Mouse (Mus musculus) cerebellum, postnatal 14 days (tissue): ENCODE measurements at regions not wholly inside any gene's neighbourhood (a gene's known extent, or its start where the extent isn't known, plus 50 kb on each side); places are given as distances from the start of the nearest gene placed in this dataset.
"Not testable (repeated sequence)": the region's sequence is repeated elsewhere in the genome, so short reads cannot be mapped to it uniquely, and the experiment has no call there.

Experiments
- DNase-seq, 2 experiments: peaks; one replicate each; pipeline ENCODE4 v3.0.0; 2021; ENCODE audit warnings: mixed read lengths in 2 of 2

DNA sequence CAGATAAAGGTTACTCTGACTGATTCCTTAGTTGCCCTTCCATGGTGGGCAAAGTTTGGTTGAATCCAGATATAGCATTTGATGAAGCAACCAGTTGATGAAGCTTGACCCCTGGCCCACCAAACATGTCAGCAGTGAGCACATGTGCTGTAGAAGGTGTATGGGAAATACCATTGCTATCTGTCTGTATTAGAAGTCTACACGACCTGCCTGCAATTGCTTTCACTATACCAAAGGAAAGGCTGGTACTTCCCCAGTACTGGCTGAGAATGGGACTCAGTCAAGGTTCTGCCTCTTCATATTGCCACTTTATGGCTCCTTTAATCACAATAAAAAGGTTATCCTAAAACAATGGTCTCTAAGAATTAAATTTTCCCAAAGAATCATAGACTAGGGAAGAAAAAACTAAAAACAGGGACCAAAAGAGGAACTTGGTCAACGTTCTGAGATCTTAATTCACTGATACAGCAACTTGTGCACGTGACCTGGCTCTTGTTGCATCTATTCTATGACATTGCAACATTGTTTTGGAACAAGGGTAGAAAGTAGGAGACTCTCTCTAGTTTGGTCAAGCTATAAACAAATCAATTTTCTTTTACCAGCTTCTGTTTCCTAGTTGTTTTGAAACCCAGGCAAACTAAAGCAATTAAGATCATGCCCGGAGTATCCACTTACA is 284.0 kb downstream of the Rapgef2 start:
- no peak for DNase-seq

DNA sequence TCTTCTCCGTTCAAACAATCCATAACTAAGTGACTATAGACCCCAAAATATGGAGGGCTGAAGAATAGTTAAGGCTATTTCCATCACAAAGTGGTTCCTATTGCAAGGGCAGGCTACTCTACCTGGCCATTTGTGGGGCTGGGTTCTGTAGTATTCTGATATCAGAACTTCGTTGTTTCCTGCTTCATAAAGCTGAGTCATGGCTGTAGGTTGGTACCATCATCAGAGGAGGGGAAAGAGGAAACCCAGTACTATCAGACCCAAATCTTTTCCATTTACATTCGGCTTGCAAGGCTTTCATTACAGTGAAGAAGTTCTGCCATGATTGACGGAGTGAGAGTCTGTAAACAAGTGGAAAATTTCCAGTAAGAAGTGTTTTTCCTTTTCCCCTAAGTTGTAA is 284.6 kb downstream of the Rapgef2 start:
- no peak for DNase-seq

DNA sequence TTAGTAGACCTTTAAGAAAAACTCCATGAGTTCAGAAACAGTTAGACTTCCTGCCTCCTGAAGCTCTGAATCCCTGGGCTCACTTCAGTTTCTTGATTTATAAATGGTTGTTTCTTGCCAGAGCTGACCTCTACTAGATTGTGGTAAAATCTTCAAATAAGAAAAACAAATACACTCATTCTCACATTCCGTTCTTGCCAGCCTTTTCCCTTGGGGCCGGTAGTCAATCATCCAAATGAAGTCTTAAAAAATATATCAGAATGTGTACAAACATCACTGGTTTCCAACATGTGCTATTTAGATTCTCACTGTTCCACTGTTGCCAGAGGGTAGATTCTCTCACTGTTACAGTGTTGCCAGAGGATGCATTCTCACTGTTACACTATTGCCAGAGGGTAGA is 286.0 kb downstream of the Rapgef2 start:
- no peak for DNase-seq

DNA sequence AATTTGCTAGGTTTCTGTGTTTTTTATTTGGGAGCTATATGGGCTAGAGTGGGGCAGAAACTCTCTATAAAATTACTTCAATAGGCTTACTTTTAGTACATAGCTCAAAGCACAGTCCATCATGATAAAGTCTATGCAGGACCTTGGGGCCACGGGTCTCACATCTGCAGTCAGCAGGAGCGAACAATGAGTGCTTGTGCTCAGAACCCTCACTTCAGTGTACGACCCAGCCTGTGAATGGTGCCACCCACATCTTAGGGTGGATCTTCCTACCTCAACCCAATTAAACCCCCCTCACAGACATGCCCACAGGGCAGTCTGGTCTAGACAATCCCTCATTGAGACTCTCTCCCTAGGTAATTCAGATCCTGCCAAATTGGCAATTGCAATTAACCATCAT is 286.5 kb downstream of the Rapgef2 start:
- no peak for DNase-seq

DNA sequence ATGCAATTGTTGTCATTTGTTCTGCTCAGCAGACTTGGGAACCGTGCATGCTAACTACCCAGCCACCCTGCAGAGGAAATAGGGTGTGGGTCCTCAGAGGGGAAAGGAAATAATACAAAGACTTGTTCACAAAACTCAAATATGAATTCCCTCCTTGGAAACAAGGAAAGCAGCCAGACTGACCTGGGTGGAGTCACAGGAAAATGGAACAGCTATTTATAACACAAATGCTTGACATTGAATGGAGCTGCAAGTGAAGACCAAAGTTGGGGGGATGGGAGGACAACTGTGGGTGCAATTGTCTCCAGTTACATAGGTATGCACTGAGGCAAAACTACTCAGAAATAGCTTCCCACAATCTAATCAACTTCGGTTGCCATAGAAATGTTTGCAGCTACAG is 298.2 kb downstream of the Rapgef2 start:
- DNase-seq, result no peak

DNA sequence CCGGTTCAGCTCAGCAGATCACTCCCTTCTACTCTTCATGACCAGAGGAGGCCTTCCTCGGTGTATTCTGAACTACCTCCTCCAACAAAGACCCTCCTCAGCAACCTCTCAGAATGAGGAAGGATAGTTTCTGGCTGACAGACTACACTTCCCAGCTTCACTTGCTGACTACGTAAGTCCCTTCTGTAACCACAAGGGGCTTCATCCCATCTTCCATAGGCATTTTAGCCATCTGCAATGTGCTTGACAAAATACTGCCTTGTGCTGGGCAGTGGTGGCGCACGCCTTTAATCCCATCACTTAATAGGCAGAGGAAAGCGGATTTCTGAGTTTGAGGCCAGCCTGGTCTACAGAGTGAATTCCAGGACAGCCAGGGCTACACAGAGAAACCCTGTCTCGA is 299.6 kb downstream of the Rapgef2 start:
- no peak for DNase-seq

DNA sequence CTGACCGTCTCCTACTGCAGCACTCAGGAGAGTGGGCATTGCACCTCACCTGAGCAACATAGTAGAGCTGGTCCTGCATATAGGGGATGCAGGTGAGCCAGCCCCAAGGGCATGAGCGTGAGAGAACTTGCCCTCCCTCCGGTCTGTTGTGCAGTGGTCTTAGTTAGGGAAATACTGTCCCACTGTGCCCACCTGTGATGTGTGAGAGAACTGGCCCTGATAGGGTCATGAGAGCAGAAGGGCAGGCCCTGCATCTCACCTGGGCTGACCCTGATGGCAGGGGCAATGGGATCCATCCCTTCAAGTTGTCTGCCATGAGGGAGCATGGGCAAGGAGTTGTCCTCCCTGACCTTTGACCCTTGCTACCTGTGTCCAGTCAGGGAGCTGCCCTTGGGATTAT is 305.3 kb downstream of the Rapgef2 start:
- DNase-seq, result no peak

DNA sequence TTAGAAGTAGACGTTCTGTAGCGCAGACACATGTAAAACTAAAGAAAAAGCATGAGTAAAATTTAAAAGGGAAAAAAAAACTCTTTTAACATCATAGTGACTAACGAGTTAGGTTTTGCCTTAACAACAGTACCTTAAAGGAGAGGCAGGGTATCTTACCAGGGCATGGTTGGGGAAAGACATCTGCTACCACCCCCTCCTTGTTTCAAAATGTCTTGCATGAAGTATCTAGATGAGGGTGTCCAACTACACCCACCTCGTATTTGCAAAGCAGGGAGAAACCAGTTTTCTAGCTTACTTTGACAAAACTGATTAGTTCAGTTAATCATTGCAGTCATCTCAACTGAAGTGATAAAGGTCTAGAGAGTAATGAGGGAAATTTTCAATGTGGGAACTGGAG is 307.5 kb downstream of the Rapgef2 start:
- DNase-seq, result no peak

DNA sequence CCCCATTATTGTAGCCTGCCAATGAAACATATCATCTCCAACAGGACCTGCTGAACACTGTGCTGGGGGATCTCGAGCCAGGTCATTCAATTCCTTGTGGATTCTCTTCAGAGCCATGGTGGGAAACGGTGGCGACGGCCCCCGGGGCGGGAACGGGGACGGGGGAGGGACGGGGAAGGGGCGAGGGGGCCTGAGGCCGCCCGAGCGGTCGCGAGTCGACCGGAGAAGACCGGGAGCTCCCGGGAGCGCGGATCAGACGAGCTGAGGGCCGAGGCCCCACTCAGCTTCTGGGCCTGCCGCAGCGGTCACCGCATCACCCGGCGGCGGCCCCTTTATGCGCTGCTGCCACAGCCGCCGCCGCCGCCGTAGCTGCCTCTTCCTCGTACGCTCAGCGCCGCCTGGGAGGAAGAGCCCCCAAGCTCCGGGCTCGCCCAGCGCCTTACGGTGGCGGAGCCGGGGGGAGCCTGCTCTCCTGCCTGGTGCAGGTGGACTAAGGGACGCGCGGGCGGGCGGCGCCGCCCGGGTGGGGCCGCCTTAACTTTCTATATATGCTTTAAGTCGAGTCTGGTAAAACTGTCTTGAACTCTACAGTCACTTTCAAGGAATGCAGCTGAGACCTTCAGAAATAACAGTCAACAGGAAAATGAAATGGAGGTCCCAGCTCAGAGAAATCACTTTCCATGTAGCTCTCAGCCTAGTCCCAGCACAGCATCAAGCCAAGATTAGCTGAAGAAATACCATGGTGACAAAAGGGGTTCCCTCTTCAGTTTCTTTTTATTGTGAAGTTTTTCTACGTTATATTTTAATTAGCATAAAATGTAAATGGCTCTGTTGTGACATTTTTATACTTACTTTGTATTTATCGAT is 319.4 kb downstream of the Rapgef2 start:
- DNase-seq, result peak; percentile 53 to 58

DNA sequence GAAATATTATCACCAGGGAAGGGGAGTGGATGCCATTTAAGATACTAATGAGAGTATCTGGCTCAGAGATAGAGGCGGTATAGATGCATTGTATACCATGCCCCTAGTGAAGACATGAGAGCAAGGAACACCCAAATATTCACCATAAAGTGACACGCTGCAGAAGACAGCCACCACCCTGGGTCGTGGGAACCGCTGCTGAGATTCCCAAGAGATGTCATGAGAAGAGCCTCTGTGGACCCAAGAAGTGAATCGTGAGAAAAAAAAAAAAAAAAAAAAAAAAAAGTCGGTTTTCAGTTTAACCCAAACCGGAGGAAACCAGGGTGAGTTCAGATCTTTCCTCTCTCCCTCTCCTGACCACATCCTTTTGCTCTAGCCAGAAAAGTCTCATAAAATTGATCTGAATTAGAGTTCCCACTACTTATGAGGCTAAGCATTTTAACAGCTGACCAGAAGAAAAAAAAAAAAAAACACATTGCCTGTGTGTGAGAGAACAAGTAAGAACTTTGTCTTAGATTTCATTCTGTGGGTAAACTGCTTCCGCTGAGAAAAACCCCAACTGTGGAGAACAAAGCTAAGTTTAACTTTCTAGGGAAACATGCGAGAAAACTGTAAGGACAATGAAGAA is 322.0 kb downstream of the Rapgef2 start:
- no peak for DNase-seq

DNA sequence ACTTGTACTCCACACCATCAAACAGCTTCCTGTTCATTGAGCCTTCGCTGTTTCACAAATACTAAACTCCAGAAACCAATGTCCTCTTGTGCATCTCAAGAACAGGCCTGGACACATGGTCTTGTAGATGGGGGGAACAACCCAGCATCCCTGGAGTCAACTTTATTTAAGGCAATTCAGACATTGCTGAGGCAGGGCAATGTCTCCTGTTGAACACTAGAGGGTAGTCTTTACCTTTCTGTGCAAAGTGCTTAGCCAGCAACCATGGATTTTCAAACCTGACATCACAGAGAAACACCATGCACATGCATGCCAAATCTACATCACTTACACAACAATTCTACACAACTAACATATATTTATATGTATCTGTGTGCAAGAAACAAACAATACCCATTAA is 327.5 kb downstream of the Rapgef2 start:
- peak; percentile 57 to 68 for DNase-seq

DNA sequence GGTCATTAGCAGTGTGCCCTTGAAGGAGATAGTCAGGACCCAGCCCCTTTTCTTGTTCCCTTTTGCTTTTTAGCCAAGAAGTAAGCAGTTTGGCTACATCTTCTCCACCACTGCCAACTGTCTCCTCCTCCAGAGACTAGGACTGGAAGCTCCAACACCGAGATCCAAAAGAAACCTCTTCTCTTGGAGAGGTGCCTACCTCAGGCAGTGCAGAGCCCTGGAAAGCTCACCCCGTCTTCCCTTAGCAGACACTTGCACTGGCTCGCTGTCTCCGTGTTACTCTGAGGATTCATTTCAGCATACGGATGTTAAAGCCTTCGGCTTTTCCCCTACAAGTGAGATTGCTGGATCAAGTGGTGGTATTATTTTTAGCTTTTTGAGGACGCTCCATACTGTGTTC is 331.0 kb downstream of the Rapgef2 start:
- DNase-seq, result no peak

DNA sequence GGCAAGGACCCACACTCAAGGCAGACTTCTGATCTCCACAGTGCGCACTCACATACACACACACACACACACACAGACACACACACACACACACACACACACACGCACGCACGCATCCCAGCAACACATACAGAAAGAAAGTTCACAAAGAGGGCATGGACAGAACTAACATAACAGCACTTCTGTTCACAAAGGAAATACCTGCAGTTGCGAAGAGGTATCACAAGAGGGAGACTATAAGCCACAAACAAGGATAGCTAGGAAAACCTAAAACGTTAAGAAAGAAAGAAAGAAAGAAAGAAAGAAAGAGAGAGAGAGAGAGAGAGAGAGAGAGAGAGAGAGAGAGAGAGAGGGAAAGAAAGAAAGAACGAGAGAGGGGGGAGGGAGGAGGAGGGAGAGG is 336.9 kb downstream of the Rapgef2 start:
- not testable (repeated sequence) for DNase-seq

DNA sequence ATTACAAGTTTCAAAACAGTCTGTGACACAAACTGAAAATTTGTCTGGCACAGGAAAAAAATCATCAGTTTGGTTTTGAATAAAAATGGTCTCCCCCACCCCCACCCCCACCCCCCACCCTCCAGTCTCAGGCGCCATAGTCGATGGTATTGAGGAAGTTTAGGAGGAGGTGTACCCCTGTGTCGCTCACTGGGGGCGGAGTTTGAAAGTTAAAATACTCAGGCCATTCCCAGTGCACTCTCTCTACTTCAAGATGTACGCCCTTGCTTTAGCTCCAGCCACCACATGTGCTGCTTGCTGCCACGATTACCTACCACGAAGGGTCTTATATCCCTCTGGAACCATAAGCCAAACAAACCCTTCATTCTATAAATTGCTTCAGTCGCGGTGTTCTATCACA is 337.6 kb downstream of the Rapgef2 start:
- no peak for DNase-seq

DNA sequence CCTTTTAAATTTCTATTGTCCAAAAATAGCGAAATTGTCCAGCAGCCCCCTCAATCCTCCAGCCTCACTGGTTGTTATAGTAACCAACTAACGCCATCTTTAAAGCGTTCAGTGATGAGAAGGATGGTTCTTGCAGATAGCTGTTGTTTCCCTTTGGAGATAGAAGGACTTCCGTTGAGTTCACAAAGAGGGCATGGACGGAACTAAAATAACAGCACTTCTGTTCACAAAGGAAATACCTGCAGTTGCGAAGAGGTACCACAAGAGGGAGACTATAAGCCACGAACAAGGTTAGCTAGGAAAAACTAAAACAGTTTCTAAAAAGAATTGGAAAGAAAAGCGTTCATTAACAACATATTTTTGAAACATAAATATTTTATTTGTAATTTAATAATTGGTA is 338.1 kb downstream of the Rapgef2 start:
- peak; percentile 70 to 80 for DNase-seq

DNA sequence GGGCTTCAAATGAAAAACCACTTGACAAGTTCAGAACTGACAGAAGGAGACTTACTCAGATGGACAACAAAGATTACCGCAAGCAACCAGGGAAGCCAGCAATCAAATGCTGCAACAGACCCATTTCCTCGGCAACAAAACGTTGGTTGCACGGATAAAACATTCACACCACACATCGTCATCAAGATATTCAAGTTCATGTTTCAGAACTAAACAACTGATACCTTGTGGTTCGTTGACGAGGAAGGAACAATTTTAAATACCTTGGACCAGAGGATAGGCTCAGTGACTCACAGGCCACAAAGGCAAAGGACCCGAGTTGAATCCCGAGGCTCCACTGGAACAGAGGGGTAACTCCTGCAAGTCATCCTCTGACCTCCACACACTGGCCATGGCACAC is 339.1 kb downstream of the Rapgef2 start:
- DNase-seq, result no peak

DNA sequence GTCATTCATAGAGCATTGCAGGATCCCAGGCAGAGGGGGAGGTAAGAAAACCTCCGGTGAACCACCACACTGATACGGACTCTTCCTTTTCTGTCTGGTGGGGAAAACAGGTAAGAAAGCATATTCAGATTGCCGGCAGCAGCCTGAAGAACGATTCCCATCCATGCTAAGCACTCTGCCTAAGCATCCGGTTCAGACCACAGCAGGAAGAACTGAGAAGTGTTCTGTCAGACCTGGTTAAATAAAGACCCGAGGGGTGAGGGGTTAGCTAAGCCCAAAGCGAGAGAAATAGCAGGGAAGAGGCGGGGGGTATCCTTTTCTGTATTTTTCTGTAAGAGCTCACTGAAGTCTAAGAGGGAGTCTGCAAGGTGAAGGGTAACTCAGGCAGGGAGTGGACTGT is 342.1 kb downstream of the Rapgef2 start:
- DNase-seq, result no peak

DNA sequence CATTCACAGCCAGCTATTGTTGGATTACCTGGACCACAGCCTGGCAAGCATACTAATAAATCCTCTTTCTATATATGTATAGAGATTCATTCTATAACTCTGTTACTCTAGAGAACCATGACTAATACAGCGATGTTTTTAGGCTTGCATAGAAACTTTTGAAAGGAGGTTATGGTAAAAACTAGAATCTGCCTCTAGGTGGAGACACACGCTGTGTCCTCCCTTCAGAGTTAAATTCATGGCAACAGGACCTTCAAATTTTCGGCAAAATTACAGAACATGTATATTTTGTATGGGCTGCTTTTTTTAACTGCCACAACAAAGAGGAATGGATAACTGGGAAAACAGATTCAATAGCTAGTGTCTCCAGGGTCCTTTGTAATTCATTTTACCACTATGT is 353.3 kb downstream of the Rapgef2 start:
- DNase-seq, result no peak

DNA sequence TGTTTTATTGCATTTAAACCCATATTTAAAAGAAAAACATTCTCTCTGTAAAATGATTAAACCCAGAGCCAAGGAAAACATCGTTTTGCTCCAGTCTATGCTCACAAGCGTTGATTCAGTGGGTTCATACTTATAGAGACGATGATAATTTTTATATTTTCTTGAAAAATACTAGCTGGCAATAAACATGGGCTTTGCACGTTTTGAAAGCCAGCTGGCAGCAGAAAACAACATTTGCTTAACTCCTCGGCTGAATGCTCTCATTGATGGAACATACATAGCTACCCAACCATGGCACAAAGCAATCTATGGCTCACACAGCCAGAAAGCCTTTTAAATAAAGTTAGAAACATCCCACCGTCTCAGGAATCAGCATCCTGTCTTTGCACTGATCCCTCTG is 366.5 kb downstream of the Rapgef2 start:
- DNase-seq, result no peak

DNA sequence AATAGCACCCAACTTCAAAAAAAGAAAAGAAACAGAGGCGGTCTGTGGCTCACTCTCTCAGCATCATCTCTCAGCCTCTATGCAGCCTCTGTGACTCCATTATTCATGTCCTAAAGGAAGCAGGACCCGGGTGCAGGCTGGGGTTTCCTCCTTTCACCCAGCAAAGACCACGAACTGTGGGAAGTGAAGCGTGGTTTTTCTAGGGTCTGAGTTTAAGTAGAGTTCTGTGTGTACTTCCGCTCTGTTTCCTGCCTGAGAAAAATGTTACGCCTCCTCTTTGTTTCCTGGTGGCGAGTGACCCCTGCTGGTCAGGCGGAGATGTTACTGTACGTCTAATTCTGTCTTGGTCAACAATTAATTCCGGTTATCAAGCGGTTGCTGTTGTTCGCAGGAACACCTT is 366.9 kb downstream of the Rapgef2 start:
- DNase-seq, result peak; percentile 90 to 92

DNA sequence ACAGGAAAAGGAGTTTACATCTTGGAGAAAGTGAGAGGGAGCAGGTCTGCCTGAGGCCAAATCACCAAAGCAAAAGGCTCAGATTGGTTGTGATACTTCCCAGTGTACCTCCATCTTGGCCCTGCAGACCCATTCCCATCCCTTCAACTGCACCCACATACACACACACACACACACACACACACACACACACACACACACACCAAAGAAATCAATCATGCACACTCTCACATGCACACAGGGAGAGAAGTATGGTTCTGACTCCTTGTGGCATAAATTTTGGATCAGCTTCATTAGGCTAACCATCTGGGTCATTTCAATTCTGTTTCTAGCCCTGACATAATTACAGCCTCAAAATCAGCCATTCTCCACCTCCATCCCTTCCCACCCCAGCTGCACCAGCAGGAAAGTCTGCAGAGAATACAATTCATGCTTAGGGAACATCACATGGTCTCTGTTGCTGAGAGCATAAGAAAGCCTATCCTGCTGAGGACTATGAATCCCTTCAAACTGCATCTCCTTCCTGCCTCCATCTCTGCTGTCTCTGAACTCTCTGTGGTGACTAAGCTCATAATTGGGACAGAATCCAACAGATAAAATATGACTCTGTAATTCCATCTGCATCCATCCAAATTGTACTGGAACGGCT is 378.0 kb downstream of the Rapgef2 start:
- DNase-seq, result peak in 1 of 2 experiments; percentile 12

DNA sequence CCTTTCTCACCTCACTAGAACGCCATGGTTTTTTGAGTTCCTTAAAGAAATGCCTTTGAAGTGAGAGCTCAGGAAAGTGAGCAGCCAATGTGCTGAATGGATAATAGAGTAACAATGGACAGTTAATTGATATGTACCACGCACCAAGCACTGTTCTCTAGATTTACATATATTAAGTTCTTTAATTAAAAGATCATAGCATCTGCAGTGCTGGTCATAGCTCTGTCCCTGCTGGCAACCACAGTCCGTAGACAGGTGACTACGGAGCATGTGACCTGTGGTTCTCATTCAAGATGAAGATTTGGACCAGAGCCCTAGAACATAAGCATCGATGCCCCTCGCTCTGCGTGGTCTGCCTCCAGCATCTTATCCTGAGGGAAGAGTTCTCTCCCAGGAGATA is 378.5 kb downstream of the Rapgef2 start:
- DNase-seq, result no peak

DNA sequence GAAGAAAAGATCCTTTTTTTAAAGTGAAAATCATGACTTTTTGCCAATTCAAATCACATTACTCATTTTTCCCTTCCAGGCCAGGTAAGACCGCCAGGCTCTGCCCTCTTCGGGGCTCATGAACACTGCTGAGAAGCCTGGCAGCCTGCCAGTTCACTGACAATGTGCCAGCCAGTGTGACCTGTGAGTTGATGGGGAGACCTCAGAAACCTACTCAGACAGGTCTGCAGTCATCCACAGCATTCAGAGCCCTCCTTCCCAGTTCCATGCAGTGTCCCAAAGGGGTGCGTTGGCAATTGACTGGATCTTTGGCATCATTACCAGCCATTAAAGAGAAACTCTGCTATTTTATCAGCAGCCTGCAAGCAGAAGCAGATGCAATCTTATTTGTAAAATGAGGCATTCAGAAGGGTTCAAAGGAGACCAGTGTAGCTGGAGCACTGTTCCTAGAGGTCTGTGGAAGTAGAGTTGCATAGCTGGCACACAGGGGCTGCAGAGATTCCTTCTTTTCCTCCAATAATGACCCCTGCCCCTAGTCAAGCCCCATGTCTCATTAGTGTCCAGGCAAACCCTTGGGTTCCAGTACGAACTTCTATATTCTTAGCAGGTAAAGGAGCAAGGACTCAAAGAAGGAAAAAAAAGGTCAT is 384.4 kb downstream of the Rapgef2 start:
- peak; percentile 80 to 81 for DNase-seq
